In the genomic region with DNA sequence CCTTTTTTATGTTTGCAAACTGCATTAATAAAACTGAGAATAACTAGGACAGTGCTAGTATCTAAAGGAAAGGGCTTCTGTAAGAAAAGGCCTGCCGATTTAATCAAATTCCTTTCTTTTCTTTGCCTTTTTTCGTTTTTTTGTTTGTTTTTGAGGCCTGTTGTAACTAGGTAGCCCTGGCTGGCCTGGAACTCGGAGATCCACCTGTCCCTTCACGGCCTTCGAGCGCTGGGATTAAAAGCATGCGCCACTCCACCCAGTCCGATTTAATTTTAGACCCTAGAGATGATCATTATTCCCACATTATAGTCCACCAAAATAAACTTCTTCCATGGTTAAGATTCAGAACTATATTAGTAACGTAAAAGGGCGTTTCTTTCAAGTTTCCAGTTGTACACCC, we compare ENCODE assay signal across 9 mouse cellular contexts. TPM values are rescaled to one million over a fixed set of nuclear protein-coding genes. Genes with fewer than 3 reads are reported as not detected.
DNase-seq lines count a peak whose midpoint lies in the region; ATAC-seq and TF ChIP-seq lines count a peak whose summit lies in the region.
"Had no signal": no experiment of that assay in that cellular context is flagged by ENCODE, and none has a peak within 500 bp of the region (broad histone marks: within the 10 kb centered on the region; RNA-seq: fewer than 3 reads in every experiment).

No protein-coding gene starts in this region.

- H3K4me1 ChIP-seq in MEL (ENCODE audit: control insufficient read depth in 1 of 2, insufficient read depth in 2 of 2, low read length in 2 of 2): peaks cover 3 to 11% of the 10 kb centered on the region in 2 experiments; a peak in 3 of 4 replicates
- H3K4me1 ChIP-seq in heart, postnatal 0 days (ENCODE audit: control insufficient read depth, insufficient read depth): no peaks in the 10 kb centered on the region
- H3K4me1 ChIP-seq in liver, embryonic 11.5 days (replicated peaks; ENCODE audit: control insufficient read depth, insufficient read depth, low read length): 0 out of 2 replicates have a peak, but pooled peaks cover 2% of the 10 kb centered on the region
- no peaks in the 10 kb centered on the region for H3K4me1 ChIP-seq in olfactory bulb, adult 2 months (ENCODE audit: control insufficient read depth, insufficient read depth, low read length)

- H3K27me3 ChIP-seq in MEL (ENCODE audit: control insufficient read depth in 1 of 2, insufficient read depth in 2 of 2, low read length in 2 of 2): no peaks in the 10 kb centered on the region
- no peaks in the 10 kb centered on the region for H3K27me3 ChIP-seq in heart, postnatal 0 days (ENCODE audit: control insufficient read depth, insufficient read depth, low read length)
- no peaks in the 10 kb centered on the region for H3K27me3 ChIP-seq in liver, embryonic 11.5 days (replicated peaks; ENCODE audit: control insufficient read depth, insufficient read depth, low read length)

- H3K79me2 ChIP-seq in MEL (ENCODE audit: control insufficient read depth, insufficient read depth, low read length, poor library complexity): peaks cover 29% of the 10 kb centered on the region

- TF ChIP-seq EP300 in MEL (IDR thresholded peaks at IDR 0.05; ENCODE audit: low read depth in 1 of 2, low read length in 2 of 2): no peak
- no peak for TF ChIP-seq EP300 in heart, postnatal 0 days (IDR thresholded peaks at IDR 0.05; ENCODE audit: low read depth)

- H3K9me3 ChIP-seq in MEL (replicated peaks; ENCODE audit: insufficient read depth, low read length): no peaks in the 10 kb centered on the region
- no peaks in the 10 kb centered on the region for H3K9me3 ChIP-seq in heart, postnatal 0 days (replicated peaks; ENCODE audit: control insufficient read depth, low read length)
- H3K9me3 ChIP-seq in liver, embryonic 11.5 days (ENCODE audit: control insufficient read depth, low read length): no peaks in the 10 kb centered on the region

- H3K4me2 ChIP-seq in heart, postnatal 0 days (ENCODE audit: low read depth, low read length): peak overlapping the region; percentile 63
- peak overlapping the region; percentile 67 for H3K4me2 ChIP-seq in liver, embryonic 11.5 days

- no peak for ATAC-seq in heart, postnatal 0 days (ENCODE audit: insufficient read depth, low read depth)
- no peak for ATAC-seq in liver, embryonic 11.5 days (replicated peaks; ENCODE audit: low FRiP score)
- ATAC-seq in monocyte, adult 5-6 weeks (replicated peaks; ENCODE audit: insufficient number of reproducible peaks, low FRiP score, low TSS enrichment, poor library complexity, severe bottlenecking): no peak

- H3K27ac ChIP-seq in MEL (ENCODE audit: control insufficient read depth, low read depth, low read length): peak overlapping the region; percentile 100
- H3K27ac ChIP-seq in heart, postnatal 0 days (ENCODE audit: low read depth): peak overlapping the region; percentile 93
- H3K27ac ChIP-seq in liver, embryonic 11.5 days (ENCODE audit: low read depth, low read length): peak overlapping the region; percentile 79
- H3K27ac ChIP-seq in olfactory bulb, adult 2 months (ENCODE audit: insufficient read depth, low read depth, low read length): peak overlapping the region; percentile 91

- intact Hi-C loops in left cerebral cortex, postnatal 10 days (cut with DNase I): loop anchor here (5.0 to 10.0 kb wide), 5 partner anchors 80 to 403 kb away; a partner anchor contains a TSS

- peak overlapping the region; percentile 100 for H3K9ac ChIP-seq in MEL (ENCODE audit: control insufficient read depth, low read depth, low read length, poor library complexity, severe bottlenecking)
- peak overlapping the region; percentile 53; the same call in 1 of the 2 replicates for H3K9ac ChIP-seq in heart, postnatal 0 days (replicated peaks; ENCODE audit: low read depth, low read length)
- H3K9ac ChIP-seq in liver, embryonic 11.5 days (ENCODE audit: low read depth, low read length): peak overlapping the region; percentile 63

- WGBS in heart, postnatal 0 days: 23% methylated on average over 10 of the region's 10 CpGs
- WGBS in liver, embryonic 11.5 days: 20% methylated on average over 10 of the region's 10 CpGs
- WGBS in olfactory bulb, adult 2 months: 20% methylated on average over 10 of the region's 10 CpGs

- no peak; a peak in 1 of 4 replicates for TF ChIP-seq POLR2A in MEL (IDR thresholded peaks at IDR 0.05; ENCODE audit: control insufficient read depth in 1 of 2, insufficient read depth in 1 of 2, low read depth in 1 of 2, low read length in 2 of 2, poor library complexity in 1 of 2)
- no peak for TF ChIP-seq POLR2A in olfactory bulb, adult 2 months (IDR thresholded peaks at IDR 0.05; ENCODE audit: insufficient read depth, low read depth, low read length)

- TF ChIP-seq RAD21 in MEL (IDR thresholded peaks at IDR 0.05; ENCODE audit: low read depth, low read length): no peak

- TF ChIP-seq CTCF in MEL (IDR thresholded peaks at IDR 0.05 in 2 of 3, conservative IDR thresholded peaks at IDR 0.05 in 1 of 3; ENCODE audit: control insufficient read depth in 1 of 3, insufficient read depth in 1 of 3, low read depth in 2 of 3, low read length in 3 of 3, poor library complexity in 1 of 3, severe bottlenecking in 1 of 3): no peak
- no peak for TF ChIP-seq CTCF in heart, postnatal 0 days (IDR thresholded peaks at IDR 0.05; ENCODE audit: low read depth)
- no peak for TF ChIP-seq CTCF in olfactory bulb, adult 2 months (IDR thresholded peaks at IDR 0.05; ENCODE audit: insufficient read depth, low read depth, low read length)

- peak; percentile 8 for DNase-seq in gastrocnemius, postnatal 10 days
- DNase-seq in gastrocnemius, postnatal 4 days (ENCODE audit: low spot score in 2 of 2): no peak
- no peak for DNase-seq in MEL (ENCODE audit: low read depth, low spot score)
- no peak for DNase-seq in heart, postnatal 0 days (ENCODE audit: low spot score)
- DNase-seq in liver, embryonic 11.5 days (ENCODE audit: low spot score): no peak
- DNase-seq in left cerebral cortex, postnatal 10 days (ENCODE audit: extremely low spot score in 1 of 2, low spot score in 2 of 2): no peak

- peaks cover 21 to 26% of the 10 kb centered on the region in 2 experiments for H3K36me3 ChIP-seq in MEL (ENCODE audit: control insufficient read depth in 1 of 2, insufficient read depth in 2 of 2, low read length in 2 of 2)
- H3K36me3 ChIP-seq in heart, postnatal 0 days (replicated peaks; ENCODE audit: control insufficient read depth, insufficient read depth, low read length): no peaks in the 10 kb centered on the region
- no peaks in the 10 kb centered on the region for H3K36me3 ChIP-seq in liver, embryonic 11.5 days (ENCODE audit: control insufficient read depth, insufficient read depth, low read length)

- H3K4me3 ChIP-seq in MEL (ENCODE audit: control insufficient read depth in 1 of 2, insufficient read depth in 1 of 2, low read depth in 2 of 2, low read length in 2 of 2): peak overlapping the region; percentile 71 to 98
- H3K4me3 ChIP-seq in heart, postnatal 0 days (ENCODE audit: low read depth, low read length): peak overlapping the region; percentile 55
- H3K4me3 ChIP-seq in liver, embryonic 11.5 days (ENCODE audit: low read depth, low read length): peak overlapping the region; percentile 46
- peak overlapping the region; percentile 60 for H3K4me3 ChIP-seq in olfactory bulb, adult 2 months (ENCODE audit: insufficient read depth, low read depth, low read length)

TF ChIP-seq in MEL, 35 proteins besides CTCF, POLR2A, EP300 and RAD21 (continues in another document):
- TF ChIP-seq NRF1 (IDR thresholded peaks at IDR 0.05; ENCODE audit: insufficient read depth, low read depth, low read length, poor library complexity, severe bottlenecking): no peak
- TF ChIP-seq POLR2AphosphoS5 (IDR thresholded peaks at IDR 0.05; ENCODE audit: borderline replicate concordance, low read depth, low read length): no peak
- TF ChIP-seq SMC3 (IDR thresholded peaks at IDR 0.05; ENCODE audit: low read depth, low read length): no peak

RNA-seq across cellular contexts. Expression of a gene that starts 1.2 kb away (rescaled TPM):
- 100 to 1,000 TPM; 188 to 232 TPM for total RNA-seq in gastrocnemius, postnatal 10 days (2021)
- total RNA-seq in gastrocnemius, postnatal 4 days (2021): 100 to 1,000 TPM; 330 to 342 TPM
- 617 and 648 TPM in 2 replicates for total RNA-seq in MEL (2012; rRNA removed)
- 100 to 1,000 TPM in 1 of 2 experiments, not detected in 1; 921 TPM for polyA plus RNA-seq in MEL (2012; ENCODE audit: insufficient read depth in 1 of 2, insufficient read length in 2 of 2, low read depth in 1 of 2, low replicate concordance in 2 of 2, missing spikeins in 1 of 2)
- 115 and 173 TPM in 2 replicates for total RNA-seq in heart, postnatal 0 days (2014; rRNA removed; ENCODE audit: low replicate concordance)
- 212 and 214 TPM in 2 replicates for polyA plus RNA-seq in heart, postnatal 0 days (2015; fragmentation: Nextera tagmentation; extraction: Ambion mirVana)
- polyA plus RNA-seq in liver, embryonic 11.5 days (2014; fragmentation: Nextera tagmentation; extraction: Ambion mirVana): 419 and 436 TPM in 2 replicates
- 434 TPM in 1 of 2 replicates, not detected in the other for polyA plus RNA-seq in olfactory bulb, adult 2 months (2012; ENCODE audit: insufficient read depth, insufficient read length, low replicate concordance, missing spikeins)
- total RNA-seq in monocyte, adult 5-6 weeks (2017): 185 to 216 TPM (median 197 TPM) in 3 replicates
- 100 to 1,000 TPM; 384 to 412 TPM for total RNA-seq in left cerebral cortex, postnatal 10 days (2021)

RNA-seq across cellular contexts. Expression of a gene that starts 34.5 kb away (rescaled TPM):
- 1 to 10 TPM; 5.1 to 5.2 TPM for total RNA-seq in gastrocnemius, postnatal 10 days (2021)
- total RNA-seq in gastrocnemius, postnatal 4 days (2021): 10 to 100 TPM; 10.7 to 12.7 TPM
- not detected in 2 replicates for total RNA-seq in MEL (2012; rRNA removed)
- polyA plus RNA-seq in MEL (2012; ENCODE audit: insufficient read depth in 1 of 2, insufficient read length in 2 of 2, low read depth in 1 of 2, low replicate concordance in 2 of 2, missing spikeins in 1 of 2): not detected
- total RNA-seq in heart, postnatal 0 days (2014; rRNA removed; ENCODE audit: low replicate concordance): 4.9 and 7.3 TPM in 2 replicates
- polyA plus RNA-seq in heart, postnatal 0 days (2015; fragmentation: Nextera tagmentation; extraction: Ambion mirVana): 13.4 and 13.9 TPM in 2 replicates
- 2.9 and 3.5 TPM in 2 replicates for polyA plus RNA-seq in liver, embryonic 11.5 days (2014; fragmentation: Nextera tagmentation; extraction: Ambion mirVana)
- polyA plus RNA-seq in olfactory bulb, adult 2 months (2012; ENCODE audit: insufficient read depth, insufficient read length, low replicate concordance, missing spikeins): not detected in 2 replicates
- not detected in 3 replicates for total RNA-seq in monocyte, adult 5-6 weeks (2017)
- total RNA-seq in left cerebral cortex, postnatal 10 days (2021): 10 to 100 TPM; 14.5 TPM

RNA-seq across cellular contexts. Expression of a gene that starts 37.7 kb away (rescaled TPM):
- total RNA-seq in gastrocnemius, postnatal 10 days (2021): not detected
- not detected for total RNA-seq in gastrocnemius, postnatal 4 days (2021)
- not detected in 2 replicates for total RNA-seq in MEL (2012; rRNA removed)
- polyA plus RNA-seq in MEL (2012; ENCODE audit: insufficient read depth in 1 of 2, insufficient read length in 2 of 2, low read depth in 1 of 2, low replicate concordance in 2 of 2, missing spikeins in 1 of 2): under 1 TPM in 1 of 2 experiments, not detected in 1; 0.13 TPM
- not detected in 2 replicates for total RNA-seq in heart, postnatal 0 days (2014; rRNA removed; ENCODE audit: low replicate concordance)
- polyA plus RNA-seq in heart, postnatal 0 days (2015; fragmentation: Nextera tagmentation; extraction: Ambion mirVana): not detected in 2 replicates
- polyA plus RNA-seq in liver, embryonic 11.5 days (2014; fragmentation: Nextera tagmentation; extraction: Ambion mirVana): 0.15 TPM in 1 of 2 replicates, not detected in the other
- polyA plus RNA-seq in olfactory bulb, adult 2 months (2012; ENCODE audit: insufficient read depth, insufficient read length, low replicate concordance, missing spikeins): not detected in 2 replicates
- not detected in 3 replicates for total RNA-seq in monocyte, adult 5-6 weeks (2017)
- total RNA-seq in left cerebral cortex, postnatal 10 days (2021): not detected
- polyA plus RNA-seq: gonadal fat pad, adult 2 months had no signal
